Mouse (Mus musculus) MEL-GATA-1-ER (cell line): ENCODE data around the gene Olfr27.

Experiments
- DNase-seq: peaks from one replicate; pipeline ENCODE4 v3.0.0-alpha.2; 2012; ENCODE audit warnings: low read depth; ENCODE audit errors: extremely low read depth

Olfr27 gene

GRCm38 (mm10) chr9:39127831-39128230 lies at the start of gene Olfr27:
TSS of gene Olfr27 (plus strand) at chr9:39128131.
- no peak for DNase-seq

GRCm38 (mm10) chr9:39078787-39079186 lies 49.1 kb upstream of the Olfr27 start, which contains the start of gene Olfr938:
TSS of gene Olfr938 (minus strand) at chr9:39078887.
- no peak for DNase-seq

DNA sequence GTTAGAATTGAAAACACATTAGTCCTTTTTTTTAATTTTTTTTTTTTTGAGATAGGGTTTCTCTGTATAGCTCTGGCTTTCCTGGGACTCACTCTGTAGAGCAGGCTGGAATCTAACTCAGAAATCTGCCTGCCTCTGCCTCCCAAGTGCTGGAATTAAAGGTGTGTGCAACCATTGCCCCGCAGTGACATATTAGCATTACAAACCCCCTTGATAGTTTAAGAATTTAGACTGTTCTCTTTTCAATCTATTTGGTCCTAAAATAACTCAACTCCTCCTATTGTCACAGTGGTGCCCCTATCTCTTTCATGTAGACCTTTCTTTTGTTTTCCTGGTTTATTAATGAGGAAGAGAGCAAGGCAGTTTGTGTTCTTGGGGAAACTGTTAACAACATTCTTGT lies 605 bp upstream of the Olfr27 start:
- no peak for DNase-seq

DNA sequence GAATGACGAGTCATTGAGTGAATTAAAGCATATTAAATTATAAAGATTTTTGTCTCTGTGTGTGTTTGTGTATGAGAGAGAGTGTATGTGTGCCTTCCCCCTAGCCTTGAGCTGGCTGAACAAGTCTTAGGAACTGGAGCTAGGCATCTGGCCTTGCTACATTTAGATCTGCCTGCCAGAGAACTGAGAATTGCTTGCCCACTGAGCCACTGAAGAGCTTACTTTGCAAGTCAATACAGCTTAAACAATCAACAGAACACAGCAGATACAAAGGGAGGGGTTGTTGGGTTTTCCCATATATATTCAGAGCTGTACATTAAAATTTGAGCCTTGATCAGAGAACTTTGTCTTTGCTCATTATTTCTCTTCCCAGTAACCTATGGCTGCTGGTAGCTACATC lies 24.5 kb downstream of the Olfr27 start:
- DNase-seq: no peak

DNA sequence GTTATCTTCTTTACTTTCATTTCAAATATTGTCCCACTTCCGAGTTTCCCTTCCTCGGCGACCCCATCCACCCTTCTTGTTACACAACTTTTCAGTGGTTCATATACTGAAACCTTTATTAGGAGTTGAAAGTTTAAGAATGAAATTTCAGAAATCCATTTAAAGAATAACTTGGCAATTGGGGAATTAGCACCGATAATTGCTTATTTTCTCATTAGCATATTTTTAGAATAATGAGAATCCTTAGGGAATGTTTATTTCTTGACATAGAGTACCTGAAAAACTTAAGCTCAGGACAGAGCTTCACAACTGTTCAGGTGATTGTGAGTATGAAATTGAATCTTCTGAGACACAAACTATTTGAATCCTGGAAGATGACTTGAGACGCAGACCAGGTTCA lies 38.1 kb downstream of the Olfr27 start, which contains the start of gene Olfr943:
Gene Olfr943, plus strand, starts transcription at position 301 of the 400 bp plus-strand sequence.
- DNase-seq: no peak
